Mouse (Mus musculus) heart, postnatal 36 days (tissue): ENCODE data around the gene Stt3b. TPM values are rescaled to one million over a fixed set of nuclear protein-coding genes. Genes with fewer than 3 reads are reported as not detected.
"Not testable (repeated sequence)": the region's sequence is repeated elsewhere in the genome, so short reads cannot be mapped to it uniquely, and the experiment has no call there.

Source experiments
- DNase-seq, 2 experiments: peaks; one replicate each; pipeline ENCODE4 v3.0.0; 2021 to 2022
- intact Hi-C: fragments of 180-260 bp; cut with DNase I; formaldehyde crosslinking; loops from one replicate; pipeline ENCODE4 v1.15.1; 2025
- total RNA-seq, 2 experiments: library from RNA; stranded (reverse); gene quantifications; 2 replicates each; pipeline ENCODE4 v1.2.3; 2021

Gene Stt3b
- total RNA-seq, 2 experiments from 2014 or later, result 55.3 to 57.4 TPM

DNA sequence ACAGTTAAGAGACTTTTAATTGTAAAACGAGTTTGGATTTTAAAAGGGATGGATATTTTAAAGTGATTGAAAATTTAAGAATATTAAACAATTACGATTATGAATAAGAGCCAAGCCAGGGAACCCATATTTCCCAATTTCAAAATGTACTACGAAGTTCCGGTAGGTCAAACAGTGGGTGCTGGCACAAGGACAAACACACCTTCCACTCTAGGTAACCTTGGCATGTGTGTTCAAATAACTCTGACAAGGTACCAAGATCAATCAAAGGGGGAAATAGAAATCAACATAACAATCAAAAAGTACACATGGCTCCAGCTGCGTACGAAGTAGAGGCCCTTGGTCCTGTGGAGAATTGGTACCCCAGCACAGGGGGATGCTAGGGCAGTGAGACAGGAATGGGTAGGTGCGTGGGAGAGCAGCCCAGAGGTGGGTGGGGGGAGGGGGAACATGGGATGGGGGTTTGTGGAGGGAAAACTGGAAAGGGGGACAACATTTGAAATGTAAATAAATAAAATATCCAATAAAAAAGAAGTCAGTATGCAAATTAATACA lies 37.0 kb downstream of the Stt3b start:
- intact Hi-C loops, result no loop called here
- no peak for DNase-seq

DNA sequence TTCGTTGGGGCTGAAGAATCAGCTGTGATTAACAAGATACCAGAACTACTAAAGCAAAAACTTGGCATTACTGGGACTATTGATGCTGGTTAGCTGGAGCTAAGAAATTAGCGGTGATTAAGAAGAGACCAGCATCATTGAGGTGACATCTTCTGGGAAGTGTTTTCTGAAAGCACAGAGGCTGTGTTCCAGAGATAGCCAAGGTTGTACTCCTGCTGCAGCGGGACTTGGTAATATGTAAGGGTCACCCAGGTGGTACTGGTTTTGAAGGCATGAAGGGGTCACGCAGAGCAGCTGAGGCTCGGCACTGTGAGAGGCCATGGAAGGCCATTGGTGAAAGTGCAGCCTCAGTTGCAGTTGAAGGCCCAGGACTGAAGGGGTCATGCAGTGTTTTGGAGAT lies 37.8 kb downstream of the Stt3b start:
- DNase-seq, intact Hi-C loops: not testable (repeated sequence)

DNA sequence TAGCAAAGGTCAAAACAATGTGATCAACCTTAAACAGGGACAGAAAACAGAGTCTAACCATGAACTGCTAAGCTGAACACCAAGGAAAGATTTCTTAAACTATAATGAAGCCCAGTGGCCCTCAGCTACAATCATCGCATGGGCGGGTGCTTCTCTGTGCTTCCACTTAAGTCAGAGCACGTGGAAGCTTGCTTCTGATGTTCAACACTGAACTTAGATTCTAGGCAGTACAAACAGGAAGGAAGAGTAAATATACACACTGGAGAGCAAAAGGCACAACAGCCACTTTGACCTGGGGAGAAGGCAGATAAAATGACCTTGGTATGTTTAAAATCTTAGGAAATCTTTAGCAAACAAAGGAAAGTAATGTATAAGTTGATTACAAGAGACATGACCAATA lies 38.7 kb downstream of the Stt3b start:
- intact Hi-C loops, result no loop called here
- no peak for DNase-seq

DNA sequence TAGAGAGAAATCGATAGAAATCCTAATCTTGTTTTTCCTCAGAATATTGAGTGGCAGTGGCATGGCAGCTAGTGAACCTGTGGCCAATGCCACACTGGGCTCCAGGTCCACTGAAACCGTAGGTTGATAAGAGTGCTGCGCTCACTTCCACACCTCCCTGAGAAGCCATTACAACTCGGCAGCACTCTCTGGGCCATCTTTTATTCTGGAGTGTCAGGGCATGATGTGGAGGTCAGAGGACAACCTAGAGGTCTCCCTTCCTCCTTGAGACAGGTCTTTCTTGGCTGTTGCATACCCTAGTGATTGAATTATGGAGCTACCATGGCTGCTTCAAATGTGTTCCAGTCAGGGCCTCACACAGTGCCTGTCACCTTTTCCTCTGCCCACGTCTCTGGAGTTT lies 48.3 kb downstream of the Stt3b start:
- intact Hi-C loops, result loop anchor here (5.0 kb wide), 1 partner anchor 175 kb away; no protein-coding TSS in a partner anchor
- DNase-seq, result no peak

DNA sequence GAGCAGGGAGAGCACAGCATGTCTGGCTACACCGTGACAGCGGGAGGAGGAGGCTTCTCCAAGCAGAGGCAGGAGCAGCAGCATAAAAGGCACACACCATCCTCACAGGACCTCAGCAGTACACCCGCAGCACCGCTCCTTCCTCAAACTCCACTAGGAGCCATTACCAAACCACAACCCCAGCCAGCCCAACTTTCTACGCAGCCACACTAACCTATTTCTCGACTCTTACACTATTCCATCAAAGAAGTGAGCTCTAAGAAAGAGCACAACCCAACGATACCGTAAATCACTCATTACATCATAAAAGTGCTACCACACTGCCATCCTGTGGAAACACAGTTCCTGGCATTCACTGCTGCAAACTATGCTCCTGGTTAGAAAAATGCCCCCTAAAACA lies 48.8 kb downstream of the Stt3b start:
- intact Hi-C loops, result loop anchor here (5.0 kb wide), 1 partner anchor 174 kb away; no protein-coding TSS in a partner anchor
- no peak for DNase-seq

DNA sequence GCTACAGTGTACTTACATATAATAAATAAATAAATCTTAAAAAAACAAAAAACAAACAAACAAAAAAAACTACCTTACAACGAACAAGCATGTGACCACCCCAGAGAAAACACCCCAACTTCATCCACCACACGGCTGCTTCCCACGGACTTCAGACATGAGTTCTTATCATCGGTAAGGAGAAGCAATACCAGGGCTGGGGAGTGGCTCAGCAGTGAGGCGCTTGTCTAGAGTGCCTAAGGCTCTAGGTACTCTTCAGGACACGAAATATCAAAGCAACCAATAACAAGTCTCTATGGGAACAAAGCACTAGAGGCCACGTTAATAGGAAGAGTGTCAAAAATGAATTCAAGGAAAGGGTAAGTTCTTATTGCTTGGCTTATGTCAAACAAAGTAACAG lies 49.8 kb downstream of the Stt3b start:
- intact Hi-C loops, result loop anchor here (5.0 kb wide), 1 partner anchor 173 kb away; no protein-coding TSS in a partner anchor

DNA sequence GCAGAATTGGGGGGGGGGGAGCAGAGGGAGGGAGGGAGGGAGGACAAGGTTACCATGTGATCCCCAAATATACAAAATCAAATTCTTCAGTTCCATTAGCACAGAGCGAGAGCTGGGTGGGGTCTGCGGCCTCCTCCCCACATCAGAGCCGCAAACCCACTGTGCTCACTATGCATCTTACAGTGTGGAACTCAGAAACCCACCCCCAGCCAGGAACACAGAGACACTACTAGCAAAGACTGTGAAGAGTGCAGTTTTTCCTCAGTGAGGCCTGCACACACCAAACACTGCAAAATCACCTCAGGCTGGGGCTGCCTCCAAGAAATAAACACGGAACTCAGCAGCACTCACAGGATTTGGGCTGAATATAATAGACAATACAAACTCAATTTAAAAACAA lies 50.4 kb downstream of the Stt3b start:
- intact Hi-C loops, result loop anchor here (5.0 kb wide), 1 partner anchor 173 kb away; no protein-coding TSS in a partner anchor
- DNase-seq, result no peak

More for the DNA sequence above, 49.8 kb downstream of the Stt3b start:
- no peak for DNase-seq

DNA sequence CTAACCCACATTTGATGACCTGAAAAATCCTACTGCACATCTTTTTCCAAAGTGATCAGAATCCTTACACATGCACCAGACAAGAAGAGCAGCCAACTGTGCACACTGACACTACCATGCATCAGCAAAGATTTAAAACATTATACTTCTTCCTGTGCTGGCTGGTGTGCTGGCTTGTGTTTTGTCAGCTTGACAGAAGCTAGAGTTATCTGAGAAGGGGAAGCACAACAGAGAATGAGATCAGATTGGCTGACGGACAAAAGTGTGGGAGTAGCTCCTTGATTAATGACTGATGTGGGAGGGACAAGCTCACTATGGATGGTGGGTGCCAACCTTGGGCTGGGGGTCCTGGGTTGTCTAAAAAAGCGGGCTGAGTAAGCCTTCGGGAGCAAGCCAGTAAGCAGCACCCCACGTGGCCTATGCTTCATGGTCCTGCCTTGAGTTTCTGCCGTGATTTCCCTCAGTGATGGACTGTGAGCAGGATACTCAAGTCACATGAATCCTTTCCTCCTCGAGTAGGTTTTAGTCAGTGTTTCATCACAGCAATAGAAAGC lies 52.4 kb downstream of the Stt3b start:
- DNase-seq, result no peak
- intact Hi-C loops, result no loop called here

DNA sequence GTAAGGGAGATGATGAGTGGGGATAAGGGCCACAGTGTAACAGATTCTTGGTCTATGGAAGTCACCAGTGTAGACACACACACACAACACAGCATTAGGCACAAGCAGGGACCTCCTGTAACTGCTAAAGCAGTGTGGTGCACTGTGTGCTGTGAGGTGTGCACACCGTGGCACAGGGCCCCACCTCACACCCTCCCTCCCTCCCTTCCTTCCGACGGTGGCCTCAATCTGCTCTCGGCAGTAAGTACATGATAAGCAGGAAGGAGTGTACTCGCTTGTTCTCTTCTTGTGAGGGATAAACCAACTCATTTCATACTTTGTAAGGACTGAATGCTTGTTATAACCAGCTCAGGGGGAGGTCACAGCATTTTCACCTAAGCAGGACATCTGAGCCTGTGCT lies 61.1 kb downstream of the Stt3b start:
- intact Hi-C loops, result no loop called here
- no peak for DNase-seq

DNA sequence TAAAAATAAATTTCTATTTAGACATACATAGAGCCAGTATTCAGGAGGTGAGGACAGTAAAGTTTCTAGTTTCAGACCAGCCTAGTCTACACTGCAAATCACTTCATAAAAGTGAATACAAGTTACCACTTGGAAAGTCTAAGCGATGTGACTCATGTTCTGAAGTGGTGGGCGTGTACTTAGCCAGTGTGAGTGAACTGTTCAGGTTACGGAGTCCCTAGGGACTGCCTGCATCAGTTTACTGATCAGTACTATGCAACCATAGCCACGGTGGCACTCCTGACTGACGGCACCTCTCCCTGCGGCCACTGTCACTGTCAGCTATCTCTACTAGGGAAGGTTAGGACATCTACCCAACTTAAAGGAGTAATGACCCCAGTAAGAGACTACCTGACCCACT lies 65.1 kb downstream of the Stt3b start:
- intact Hi-C loops, result no loop called here
- DNase-seq, result no peak

DNA sequence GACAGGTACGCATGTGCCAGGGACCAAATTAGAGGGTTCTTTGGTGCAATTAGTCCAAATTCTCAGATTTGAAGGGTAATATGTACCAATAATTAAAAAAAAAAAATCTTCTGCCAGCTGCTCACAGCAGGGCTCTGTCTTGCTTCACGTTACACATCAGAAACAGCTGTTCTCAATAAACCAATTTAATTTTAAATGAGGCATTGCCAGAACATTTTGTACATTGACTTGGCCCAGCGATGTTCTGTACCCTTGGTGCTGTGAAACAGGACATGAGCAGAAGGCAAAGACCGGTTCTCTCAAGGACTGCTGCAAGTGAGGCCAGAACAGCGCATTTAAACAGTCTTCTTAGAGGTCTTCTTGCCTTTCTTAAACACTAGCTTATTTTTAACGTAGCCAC lies 66.6 kb downstream of the Stt3b start:
- no peak for DNase-seq
- intact Hi-C loops, result no loop called here

DNA sequence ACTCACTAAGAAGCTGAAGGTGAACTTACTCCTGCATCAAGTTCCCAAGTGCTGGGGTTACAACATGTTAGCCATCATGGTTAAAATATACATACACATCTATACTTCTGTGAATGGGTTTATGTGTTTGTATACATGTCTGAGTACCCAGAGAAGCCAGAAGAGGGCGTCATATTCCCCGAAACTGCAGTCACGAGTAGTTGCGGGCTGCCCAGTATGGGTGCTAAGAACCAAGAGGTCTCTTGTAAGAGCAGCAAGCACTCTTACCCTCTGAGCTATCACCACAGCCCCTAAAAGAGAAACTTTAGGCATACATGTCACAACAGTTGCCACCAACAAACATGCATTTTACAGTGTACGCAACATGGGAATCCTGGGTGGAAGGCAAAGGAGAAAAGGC lies 70.4 kb downstream of the Stt3b start:
- no peak for DNase-seq
- intact Hi-C loops, result no loop called here

DNA sequence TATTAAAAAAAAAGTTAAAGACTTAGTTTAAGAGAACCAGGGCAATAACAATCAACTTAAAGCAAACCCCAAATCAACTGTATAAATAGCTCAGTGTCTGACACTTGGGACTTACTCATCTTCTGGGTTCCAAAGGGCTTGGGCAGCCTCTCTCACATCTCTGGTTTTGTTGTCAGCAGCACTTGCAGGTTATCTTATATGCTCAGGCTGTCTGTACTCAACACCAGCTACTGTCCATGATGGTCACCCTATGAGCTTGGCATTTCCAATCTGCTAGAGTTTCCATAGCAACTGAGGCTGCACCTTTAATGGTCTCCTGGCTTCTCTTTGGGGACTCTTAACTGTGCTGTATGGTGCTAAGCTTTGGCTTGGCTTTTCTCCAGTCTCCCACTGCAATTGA lies 72.3 kb downstream of the Stt3b start:
- intact Hi-C loops, result no loop called here
- DNase-seq, result no peak

DNA sequence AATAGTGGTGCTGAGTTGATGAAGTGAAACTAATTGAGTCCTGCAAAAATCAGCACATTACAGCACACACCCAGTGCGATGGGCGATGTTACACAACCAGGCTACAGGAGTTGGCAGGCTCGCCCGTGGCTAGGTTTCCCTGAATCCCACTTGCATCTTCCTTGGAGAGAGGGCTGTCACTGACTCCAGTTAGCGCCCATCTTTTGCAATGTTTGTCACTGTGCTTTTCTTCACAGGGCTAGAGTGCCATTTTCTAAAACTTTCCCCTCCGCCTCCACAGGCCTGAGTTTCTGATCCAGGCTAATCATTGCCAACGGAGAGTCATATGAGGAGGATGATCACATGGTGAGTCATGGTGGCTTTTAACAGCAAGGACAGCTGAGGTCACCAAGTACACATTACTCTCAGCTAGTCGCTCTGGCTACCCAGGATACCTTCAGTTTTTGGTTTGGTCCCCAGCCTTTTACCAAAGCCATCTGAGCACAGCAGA lies 73.8 kb downstream of the Stt3b start:
- DNase-seq, result peak; percentile 22 to 56
- intact Hi-C loops, result no loop called here

DNA sequence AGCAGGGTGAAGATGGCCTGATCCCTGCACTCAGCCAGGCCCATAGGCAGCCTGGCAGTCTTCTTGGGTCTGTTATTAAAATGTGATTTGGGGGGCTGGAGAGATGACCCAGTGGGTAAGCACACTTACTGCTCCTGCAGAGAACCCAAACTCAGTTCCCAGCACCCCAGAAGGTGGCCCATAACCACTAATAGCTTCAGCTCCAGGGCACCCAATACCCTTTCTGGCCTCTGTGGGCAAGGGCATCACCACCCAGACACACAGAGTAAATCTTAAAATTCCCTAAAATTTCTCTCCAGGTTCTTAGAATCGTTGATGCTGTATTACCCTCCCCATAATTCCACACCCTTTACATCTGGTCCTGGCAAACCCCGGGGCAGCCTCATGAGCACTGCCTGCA lies 75.7 kb downstream of the Stt3b start:
- intact Hi-C loops, result no loop called here
- DNase-seq, result no peak

DNA sequence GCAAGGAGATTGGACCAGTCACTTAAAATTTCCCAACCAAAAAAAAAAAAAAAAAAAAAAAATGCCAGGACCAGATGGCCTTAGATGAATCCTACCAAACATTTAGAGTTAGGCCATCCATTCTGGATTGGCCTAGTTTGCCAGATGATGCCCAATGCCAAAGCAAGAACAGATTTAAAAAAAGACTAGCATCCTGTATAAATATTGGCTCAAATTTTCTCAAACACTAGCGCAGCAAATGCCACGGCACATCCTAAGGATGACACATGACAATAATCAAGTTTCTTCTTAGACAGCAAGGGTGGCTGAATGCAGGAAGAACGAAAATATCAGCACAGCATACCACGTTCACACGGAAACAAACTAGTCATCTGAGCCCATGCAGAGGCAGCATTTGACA lies 76.5 kb downstream of the Stt3b start:
- DNase-seq, result no peak
- intact Hi-C loops, result no loop called here

DNA sequence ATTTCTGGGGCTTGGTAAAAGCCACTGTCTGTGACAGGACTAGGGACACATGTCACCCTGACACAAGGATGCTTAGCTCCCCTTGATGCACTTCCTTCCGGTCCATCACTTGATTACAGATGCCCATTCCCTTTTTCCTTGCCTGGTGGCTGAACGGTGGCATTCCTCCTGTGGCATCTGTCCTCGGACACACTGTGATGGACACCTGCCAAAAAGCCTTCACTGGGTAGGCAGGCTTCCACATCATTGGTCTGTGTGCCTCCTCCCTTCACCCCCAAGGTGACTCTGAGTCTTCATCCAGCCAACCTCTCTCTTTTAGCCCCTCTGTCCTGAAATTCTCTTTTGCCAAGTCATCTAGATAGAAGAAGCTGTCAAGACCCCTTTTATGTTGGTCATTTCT lies 78.7 kb downstream of the Stt3b start:
- intact Hi-C loops, result no loop called here
- no peak for DNase-seq

DNA sequence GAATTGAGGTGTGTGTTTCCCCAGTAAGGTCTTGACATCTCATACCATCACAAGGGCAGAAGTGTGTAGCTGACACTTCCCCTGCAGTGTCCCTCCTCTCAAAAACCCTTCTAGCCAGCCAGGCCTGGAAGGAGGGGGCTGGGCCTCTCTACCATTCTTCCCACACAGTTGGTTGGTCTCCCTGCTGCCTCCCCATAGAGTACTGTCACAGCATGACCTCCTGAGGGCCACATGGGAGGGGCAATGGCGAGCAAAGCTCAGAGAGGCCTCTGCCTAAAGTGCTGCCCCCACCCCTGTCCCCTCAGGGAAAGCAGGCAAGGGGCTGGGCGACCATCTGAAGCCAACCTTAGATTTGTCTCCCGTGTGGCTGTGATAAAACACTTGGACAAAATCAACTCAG lies 80.1 kb downstream of the Stt3b start:
- intact Hi-C loops, result no loop called here

DNA sequence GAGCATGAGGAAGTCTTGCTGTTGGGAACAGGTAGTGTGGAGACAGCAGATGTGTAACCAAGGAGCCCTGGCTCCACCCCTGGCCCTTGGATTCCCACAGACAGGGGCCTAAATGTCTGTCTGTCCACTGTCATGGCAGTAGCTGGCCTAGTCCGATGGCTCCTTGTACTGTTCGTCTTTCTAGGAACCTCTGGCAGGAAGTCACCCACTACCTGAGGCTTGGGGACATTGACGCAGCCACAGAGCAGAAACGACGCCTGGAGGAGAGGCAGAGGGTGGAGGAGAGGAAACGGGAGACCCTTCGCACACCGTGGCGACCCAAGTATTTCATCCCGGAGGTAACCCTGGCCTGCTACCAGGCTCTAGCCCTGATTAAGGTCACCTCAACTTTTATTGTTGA lies 80.5 kb downstream of the Stt3b start:
- no peak for DNase-seq
- intact Hi-C loops, result no loop called here

More for the DNA sequence above, 80.1 kb downstream of the Stt3b start:
- DNase-seq, result no peak

DNA sequence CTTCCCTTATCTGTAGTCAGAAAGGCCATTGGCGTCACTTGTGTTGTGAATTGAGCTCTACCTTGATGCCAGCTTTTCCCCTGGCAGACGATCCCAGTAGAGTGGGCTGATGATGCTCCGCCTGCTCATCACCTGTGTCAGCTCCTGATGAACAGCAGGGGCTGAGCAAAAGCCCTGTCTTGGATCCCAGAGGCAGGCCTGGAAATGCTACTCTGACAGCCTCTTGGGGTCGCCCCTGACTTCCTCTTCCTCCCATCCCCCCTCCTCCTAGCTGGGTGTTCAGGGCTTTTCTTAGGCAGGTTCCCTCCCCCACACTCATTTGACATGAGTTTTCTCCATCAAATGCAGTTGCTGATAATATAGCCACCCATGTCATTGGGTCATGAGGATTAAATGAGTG lies 81.1 kb downstream of the Stt3b start:
- no peak for DNase-seq
- intact Hi-C loops, result no loop called here

DNA sequence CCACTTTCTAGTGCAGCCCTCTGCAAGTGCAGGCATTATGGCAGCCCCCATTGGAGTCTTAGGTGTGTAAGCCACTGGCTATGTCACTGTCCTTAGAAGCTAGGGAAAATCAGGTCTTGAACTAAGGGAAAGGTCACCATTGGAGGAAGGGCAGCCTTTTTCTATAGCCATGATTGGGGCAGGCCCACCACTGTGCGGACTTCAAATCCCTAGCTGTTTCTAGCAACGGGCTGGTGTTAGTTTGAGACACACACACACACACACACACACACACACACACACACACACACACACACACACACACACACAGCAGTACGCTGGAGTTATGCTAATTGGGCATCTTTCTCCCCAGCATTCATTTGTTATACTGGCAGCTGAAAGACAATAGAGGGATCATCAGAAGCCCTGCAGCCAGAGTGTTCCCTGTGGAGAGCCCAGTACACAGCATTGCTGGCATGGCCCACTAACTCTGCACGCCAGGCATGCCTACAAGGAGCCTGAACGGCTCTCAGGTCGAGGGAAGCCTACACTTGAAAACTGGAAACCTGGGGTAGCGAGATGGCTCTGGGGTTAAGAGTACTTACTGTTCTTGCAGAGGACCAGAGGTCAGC lies 85.4 kb downstream of the Stt3b start:
- no peak for DNase-seq
- intact Hi-C loops, result no loop called here

DNA sequence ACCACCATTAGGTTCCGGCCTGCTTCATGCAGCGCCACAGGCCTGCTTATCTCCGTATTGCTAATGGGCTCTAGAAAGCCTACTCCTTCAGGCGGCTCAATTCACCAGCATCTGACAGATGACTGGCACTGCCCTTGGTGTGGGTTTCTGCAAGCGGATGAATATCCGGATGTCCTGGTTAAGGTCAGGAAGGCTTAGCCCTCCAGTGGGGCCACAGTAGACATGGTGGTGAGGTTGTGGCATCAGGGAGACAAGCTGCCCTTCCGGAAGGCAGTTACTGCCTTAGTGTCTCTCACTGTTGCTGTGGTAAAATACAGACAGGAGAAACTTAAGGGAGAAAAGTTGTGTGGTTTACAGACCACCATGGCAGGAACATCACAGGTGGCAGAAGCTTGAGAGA lies 89.0 kb downstream of the Stt3b start:
- DNase-seq, result no peak
- intact Hi-C loops, result no loop called here
